Mouse (Mus musculus): Measurements from ENCODE around the gene Tsga10.

- TF ChIP-seq MYOG (IDR thresholded peaks at IDR 0.05; ENCODE audit: control insufficient read depth, extremely low read depth, insufficient read length) (no peak), CTCF (IDR thresholded peaks at IDR 0.05; ENCODE audit: control insufficient read depth, insufficient read depth, insufficient read length) (no peak), USF1 (IDR thresholded peaks at IDR 0.05; ENCODE audit: low read depth) (no peak)
Observed at GRCm38 (mm10) chr1:37869362-37869761, 3.1 kb upstream of the Tsga10 start.
